Mouse (Mus musculus) cerebellum, adult 9-11 months (tissue): ENCODE results near the gene Gpha2.

Experiments used
- DNase-seq: peaks from one replicate; pipeline ENCODE4 v3.0.0; 2022

Gpha2 gene

DNA sequence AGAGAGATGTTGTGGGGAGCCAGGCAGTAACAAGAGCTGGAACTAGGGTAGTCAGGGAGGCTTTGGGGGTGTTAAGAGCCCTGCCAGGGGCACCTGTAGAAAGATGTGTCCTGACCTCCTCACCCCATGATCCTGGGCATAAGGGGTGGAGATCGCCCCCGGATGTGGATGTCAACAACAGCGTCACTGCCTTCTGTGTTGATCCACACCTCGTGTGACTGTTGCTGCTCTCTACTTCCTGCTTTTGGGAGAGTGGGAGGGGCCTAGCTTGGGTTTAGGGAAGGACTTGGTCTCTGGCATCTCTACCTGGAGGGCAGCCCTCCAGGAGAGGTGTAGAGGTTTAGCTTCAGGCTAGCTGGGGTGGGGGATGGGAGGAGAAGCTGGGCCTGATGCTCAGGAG lies 16.1 kb downstream of the Gpha2 start:
- DNase-seq, result peak; percentile 82

DNA sequence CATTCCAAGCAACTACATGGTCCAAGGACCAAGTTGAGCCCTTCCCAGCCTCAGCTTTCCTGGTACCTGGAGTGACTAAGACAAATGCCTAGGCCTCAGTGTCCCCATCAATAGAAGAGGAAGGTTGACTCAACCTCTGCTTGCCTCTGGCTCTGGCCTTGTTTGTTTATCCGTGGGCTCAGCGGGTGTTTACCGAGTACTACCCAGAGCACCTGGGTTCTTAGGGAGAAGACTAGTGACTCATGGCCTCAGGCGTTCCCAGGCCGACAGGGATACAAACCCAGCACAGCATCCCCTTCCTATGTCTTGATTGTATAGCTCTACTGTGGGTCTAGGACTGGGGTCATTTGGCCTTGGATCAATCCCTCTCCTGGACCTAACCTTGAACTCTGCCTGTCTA lies 17.0 kb downstream of the Gpha2 start:
- no peak for DNase-seq

DNA sequence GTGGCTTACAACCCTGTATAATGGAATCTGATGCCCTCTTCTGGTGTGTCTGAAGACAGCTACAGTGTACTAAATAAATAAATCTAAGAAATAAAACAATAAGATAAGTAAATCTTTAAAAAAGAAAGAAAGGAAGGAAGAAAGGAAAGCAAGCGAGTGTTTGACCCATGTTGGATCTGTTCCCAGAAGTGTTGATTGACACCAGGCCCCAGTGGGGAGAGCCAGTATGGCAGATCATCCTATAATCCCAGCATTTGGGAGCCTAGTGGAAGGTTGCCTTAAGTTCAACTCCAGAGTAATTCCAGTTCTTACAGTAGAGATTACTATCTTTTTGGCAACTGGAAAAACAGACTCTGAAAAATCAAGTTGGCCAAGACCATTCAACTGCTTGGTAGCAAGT lies 19.6 kb downstream of the Gpha2 start:
- DNase-seq, result no peak

GRCm38 (mm10) chr19:6247526-6248300 lies 21.5 kb downstream of the Gpha2 start:
- DNase-seq, result no peak

GRCm38 (mm10) chr19:6253021-6253420 lies 26.8 kb downstream of the Gpha2 start:
- DNase-seq, result no peak

DNA sequence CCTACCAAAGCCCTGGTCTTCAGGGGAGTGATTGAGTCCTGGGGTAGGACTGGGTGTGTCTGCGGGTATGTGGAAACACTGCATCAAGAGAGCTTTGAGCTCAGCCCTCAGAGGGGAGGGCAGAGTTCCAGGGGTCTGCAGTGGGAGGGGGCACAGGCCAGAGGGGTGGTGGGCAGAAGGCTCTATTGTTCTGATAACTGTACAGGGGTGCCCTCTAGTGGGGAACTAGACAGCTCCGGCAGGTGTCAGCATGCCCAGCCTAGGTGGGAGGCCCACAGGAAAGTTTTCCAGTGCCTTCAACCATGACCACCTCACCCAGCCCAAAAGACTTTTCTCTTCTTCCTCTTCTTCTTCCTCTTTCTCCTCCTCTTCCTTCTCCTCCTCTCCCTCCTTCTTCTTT lies 34.2 kb downstream of the Gpha2 start:
- DNase-seq, result peak; percentile 61

DNA sequence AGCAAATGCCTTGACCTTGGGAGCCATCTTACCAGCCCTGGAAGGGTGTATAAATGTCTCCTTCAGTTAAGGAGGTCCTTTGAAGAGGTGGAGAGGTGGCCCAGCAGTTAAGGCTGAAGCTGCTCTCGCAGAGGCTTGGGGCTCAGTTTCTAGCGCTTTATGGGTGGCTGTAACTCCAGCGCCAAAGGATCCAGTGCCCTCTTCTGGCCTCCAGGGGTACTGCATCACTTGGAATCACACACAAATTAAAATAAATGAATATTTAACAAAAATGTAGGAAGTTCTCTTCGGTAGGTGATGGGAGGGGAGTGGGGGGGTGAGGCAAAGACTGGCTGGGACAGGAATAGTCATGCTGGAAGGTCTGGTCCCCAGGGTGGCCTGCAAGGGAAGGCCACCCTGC lies 34.8 kb downstream of the Gpha2 start:
- no peak for DNase-seq

DNA sequence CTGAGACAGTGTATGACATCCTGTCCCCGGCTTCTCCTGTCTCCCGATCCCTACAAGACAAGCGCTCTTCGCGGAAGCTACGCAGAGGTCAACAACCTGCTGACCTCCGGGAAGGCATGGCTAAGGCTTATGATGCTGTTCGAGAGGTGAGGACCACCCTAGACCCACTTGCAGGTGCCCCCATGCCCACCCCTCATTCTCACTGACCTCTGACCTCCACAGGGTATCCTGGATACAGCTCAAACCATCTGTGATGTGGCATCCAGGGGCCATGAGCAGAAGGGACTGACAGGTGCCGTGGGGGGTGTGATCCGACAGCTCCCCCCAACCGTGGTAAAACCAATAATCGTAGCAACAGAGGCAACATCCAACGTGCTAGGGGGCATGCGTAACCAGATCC lies 35.2 kb downstream of the Gpha2 start:
- DNase-seq, result peak; percentile 65

DNA sequence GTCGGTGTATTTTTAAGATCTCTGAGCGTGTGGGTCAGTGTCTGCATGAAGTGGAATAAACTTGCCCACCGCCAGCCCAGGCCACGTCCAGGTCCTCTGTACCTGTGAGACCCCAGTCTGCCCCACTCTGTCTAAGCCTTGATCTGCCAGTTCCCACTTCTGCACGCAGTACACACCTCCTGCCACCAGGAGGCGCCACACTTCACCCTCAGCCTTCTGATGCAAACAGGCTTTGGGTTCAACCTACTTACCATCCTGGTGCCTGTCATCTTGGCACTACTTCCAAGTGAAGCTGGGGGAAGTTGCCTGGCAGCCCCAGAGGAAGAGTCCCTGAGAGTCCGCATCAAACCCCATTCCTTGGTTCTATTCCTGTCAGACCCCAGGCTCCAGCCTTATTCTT lies 36.0 kb downstream of the Gpha2 start:
- peak; percentile 88 for DNase-seq

DNA sequence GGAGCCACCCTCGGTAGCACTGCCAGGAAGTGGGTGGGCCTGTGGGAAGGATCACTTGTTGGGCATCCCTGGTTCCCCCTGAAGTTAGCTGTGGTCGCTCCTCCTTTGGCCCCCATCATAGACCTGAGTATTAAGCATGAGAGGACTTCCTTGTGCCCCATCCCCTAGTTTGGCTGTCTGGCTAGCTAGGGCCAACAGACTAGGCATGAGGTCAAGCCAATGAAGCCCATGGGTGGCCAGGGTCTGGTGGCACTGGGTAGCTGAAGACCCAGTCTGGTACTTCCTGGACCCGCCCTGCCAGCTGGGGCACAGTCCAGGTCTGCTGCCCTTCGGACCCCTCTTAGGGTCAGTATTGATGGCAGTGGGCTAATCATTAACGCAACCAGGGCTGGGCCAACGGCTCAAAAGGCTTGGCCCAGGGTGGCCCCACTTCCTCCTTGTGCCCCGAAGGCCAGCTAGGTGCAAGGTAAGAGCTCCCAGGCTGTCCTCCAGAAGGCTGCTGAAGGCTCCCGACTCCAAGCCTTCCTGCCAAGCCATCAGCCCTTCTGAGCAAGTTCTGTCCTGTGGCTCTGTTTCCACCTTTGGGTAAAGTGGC lies 36.8 kb downstream of the Gpha2 start:
- peak; percentile 66 for DNase-seq

DNA sequence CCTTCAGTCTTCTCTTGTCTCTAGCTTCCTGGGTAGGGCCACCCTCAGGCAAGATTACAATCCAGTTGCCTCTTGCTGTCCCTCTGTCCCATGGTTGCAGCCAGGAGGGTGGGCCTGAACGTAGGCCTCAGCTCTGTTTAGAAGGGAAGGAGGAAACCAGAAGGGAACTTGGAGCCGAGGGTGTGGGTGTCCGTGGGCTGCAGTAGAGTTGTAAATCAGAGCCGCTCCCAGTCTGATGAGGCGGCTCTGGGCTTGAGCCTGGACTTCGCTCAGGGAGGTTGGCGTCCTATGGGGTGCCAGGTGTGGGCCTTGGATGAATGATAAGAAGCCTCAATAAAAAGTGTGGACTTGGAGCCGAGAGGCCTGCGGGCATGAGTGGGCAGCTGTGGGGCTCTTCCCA lies 38.0 kb downstream of the Gpha2 start:
- DNase-seq, result no peak

DNA sequence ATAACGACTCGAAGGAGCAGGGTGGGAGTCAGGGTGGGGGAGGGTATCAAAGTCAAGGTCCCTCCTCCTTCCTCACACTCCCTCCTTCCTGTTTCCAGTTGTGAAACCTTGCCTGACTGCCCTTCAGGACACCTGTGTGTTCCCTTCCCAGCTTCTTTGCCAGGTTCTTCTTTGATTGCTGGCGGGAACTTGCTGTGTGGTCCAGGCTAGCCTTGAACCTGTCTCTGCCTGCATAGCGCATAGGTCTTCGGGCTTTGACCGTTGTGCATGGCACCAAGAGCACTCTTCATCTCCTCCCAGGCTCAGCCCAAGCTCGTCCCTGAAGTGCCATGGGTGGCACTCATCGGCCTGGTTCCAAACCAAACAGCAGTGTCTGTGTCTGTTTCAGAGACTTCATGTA lies 38.8 kb downstream of the Gpha2 start:
- DNase-seq, result no peak

- DNase-seq, result peak; percentile 76
These were observed 39.6 kb downstream of the Gpha2 start for GRCm38 (mm10) chr19:6265727-6266182.

- peak; percentile 97 for DNase-seq
These were observed 41.4 kb downstream of the Gpha2 start for GRCm38 (mm10) chr19:6267306-6268169.

DNA sequence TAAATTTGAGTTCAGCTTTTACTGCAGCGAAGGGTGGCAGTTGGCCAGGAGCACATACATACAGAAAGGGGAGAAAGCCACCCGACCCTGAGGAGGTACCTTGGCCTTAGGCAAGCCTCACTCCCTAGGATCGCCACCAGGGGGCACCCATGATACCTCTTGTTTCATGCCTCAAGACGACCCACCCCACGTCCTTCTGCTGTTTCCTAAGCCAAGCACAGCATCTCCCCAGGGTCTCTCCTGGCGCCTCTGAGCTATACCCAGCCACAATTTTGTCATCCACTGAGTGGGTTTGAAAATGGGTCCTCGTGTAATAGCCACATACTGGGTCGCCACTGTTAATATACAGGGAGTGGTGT lies 42.0 kb downstream of the Gpha2 start:
- DNase-seq, result peak; percentile 90

DNA sequence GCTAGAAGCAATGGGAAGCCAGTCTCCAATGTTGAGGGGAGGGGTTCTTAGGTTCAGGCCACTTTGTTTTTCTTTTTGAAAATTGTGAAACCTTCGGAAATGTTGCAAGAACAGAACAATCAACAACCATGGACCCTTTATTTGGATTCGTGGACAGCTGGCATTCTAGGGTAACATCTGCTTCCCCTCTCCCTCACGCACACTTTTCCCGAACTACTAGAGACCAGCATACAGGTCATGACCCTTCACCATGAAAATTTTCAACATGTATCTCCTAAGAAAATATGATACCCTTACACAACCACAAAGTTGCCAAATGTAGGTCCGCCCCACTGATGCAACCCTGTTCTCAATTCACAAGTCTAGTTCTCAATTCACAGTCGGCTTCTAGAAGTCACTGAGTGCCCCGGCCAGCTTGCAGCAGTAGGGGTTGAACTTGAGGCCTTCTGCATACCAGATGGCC lies 42.5 kb downstream of the Gpha2 start:
- peak; percentile 50 for DNase-seq

DNA sequence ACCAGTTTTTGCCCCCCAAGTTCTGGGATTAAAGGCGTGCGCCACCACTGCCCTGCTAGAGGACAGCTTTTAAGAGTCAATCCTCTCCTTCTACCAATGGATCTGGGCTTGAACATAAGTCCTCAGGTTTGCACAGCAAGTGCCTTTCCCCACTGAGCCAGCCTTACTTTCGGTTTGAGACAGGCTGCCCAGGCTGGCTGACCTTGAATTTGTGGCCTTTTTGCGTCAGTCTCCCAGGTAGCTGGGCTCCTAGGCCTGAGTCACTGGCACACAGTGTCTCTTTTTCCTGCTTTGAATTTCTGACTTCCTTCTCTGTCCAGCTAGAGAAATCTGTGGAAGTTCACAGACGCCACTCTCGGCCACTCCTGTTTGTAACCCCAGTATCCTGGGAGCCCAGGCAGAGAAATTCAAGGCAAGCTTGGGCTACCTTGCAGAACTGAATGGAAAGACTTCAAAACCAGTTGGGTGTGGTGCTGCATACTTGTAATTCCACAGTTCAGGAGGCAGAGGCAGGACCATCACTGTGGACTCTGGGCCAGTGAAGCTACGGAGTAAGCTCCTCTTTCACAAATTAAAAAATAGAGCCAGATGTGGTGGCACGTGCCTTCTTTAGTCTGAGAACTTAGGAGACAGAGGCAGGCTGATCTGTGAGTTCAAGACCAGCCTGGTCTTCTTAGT lies 43.8 kb downstream of the Gpha2 start:
- no peak for DNase-seq

- DNase-seq, result no peak
These were observed 44.5 kb downstream of the Gpha2 start for GRCm38 (mm10) chr19:6270661-6271060.

GRCm38 (mm10) chr19:6271206-6271605 lies 45.0 kb downstream of the Gpha2 start:
- no peak for DNase-seq

DNA sequence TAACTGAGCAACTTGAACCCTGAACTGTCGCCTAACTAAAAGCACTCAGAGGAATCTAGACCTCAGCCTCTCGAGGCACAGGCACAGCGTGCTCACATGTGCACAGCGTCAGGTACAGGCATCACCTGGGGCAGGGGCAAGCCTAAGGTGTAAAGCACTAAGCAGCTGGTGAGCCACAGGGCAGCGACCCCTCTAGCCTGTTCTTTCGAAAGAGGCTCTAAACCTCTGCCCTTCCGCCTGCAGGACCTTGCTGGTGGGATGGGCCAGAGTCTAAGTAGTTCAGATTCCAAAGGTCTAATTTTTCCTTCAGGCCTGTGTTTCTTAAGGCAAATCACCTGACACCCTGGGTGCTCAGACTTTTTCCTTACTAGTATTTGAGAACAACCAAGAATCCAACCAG lies 45.9 kb downstream of the Gpha2 start:
- DNase-seq, result no peak

DNA sequence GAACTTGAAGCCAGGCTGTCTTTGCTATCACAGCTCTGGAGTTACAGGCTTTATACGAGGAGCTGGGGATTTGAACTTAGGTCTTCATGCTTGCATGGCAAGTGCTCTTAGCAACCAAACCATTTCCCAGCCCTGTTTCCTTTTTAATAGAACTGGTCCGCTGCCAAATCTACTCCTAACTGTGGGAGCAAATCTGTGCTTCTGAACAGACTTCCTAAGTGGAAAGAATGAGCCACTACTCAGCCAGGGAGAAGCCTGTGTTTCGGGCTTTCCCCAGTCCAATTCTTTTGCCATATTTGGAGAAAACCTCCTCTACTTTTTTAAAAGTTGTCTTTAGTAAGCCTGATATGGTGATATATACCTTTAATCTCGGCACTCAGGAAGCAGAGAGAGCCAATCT lies 46.6 kb downstream of the Gpha2 start:
- DNase-seq, result no peak

DNA sequence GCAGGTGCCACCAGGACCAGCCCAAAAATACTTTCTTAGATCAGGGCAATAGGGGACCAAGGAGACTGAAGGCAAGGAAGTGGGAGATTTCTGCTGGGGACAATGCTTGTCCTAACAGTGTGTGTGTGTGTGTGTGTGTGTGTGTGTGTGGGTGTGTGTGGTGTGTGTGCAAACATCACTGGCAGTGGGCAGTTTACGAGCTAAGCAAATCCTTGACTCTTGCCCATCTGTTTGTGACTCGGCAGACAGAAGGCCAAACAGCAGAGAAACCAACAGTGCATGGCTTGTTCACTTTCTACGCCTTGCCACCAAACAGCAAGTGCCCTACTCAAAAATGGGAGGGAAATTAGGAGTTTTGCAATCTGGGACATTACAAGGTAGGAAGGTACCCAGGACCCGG lies 47.4 kb downstream of the Gpha2 start:
- peak; percentile 56 for DNase-seq

DNA sequence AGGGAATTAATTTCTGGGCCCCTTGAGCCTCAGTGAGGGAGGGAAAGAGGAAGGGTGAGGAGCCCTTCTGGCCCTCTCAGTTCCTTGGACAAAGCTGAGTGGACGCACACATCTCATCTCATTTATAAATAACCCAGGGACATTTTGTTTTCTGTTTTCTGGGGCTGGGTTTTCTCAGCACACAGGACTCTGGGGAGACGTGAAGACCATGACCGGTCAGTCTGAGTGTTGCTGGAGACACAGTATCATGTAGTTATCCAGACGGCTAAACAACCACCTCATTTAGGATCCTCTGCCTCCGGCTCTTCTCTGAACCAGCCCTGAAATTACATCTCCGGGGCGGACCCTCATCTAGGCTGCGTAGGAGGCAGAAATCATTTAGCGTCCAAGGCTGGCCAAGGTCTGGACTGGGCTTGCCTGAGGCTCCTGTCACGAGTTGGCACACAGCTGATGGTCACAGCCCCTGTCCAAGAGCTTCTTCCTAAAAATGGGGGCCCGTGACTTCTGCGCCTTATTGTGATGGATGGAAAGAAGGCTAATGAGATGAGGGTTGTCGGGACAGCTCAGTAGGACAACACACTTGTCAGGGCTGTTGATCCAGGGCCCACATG lies 47.9 kb downstream of the Gpha2 start:
- peak; percentile 67 for DNase-seq
